In the genomic region with DNA sequence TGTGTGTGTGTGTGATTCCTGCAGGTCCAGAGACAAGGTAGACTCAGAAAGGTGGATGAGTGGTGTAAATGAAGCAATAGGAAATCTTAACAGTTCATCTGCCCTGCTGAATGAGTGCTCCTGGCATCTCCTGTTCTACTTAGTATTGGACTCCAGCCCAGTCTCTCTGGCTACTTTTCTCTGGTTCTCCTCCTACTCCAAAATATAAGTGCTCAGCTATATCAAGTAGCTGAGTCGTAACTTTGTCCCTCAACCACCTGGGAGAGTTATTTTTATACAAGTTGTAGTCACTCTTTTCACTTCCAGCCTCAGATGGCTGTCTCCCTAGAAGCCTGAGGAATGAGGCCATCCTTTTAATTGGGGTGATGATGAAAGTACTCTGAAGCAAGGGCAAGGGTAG, we compare ENCODE assay signal across 16 mouse cellular contexts. TPM values are rescaled to one million over a fixed set of nuclear protein-coding genes. Genes with fewer than 3 reads are reported as not detected.
A peak's percentile ranks its signal among the peaks of the same experiment; 100 is the strongest.
DNase-seq lines count a peak whose midpoint lies in the region; ATAC-seq and TF ChIP-seq lines count a peak whose summit lies in the region.
"Had no signal": no experiment of that assay in that cellular context is flagged by ENCODE, and none has a peak within 500 bp of the region (broad histone marks: within the 10 kb centered on the region; RNA-seq: fewer than 3 reads in every experiment).

No protein-coding gene starts in this region.

- H3K4me2 ChIP-seq in embryonic facial prominence, embryonic 13.5 days, result no peak overlapping the region
- H3K4me2 ChIP-seq: heart, embryonic 15.5 days; liver, embryonic 13.5 days had no signal

- DNase-seq in embryonic facial prominence, embryonic 10.5 days (ENCODE audit: low spot score), result no peak
- peak; percentile 31 for DNase-seq in layer of hippocampus, adult 9-11 months
- DNase-seq in layer of hippocampus, postnatal 10 days (ENCODE audit: low spot score in 2 of 2), result no peak
- DNase-seq in Patski (ENCODE audit: low read depth, low spot score), result no peak
- DNase-seq in lung, postnatal 25 days (ENCODE audit: low spot score), result peak; percentile 2
- DNase-seq in adrenal gland, postnatal 4 days (ENCODE audit: low spot score in 2 of 2), result no peak
- DNase-seq in urinary bladder, adult 2 months (ENCODE audit: low spot score), result no peak
- DNase-seq: adrenal gland, adult 8-10 months; cerebellum, adult 11-12 months; liver, embryonic 13.5 days had no signal

- no peaks in the 10 kb centered on the region for H3K36me3 ChIP-seq in embryonic facial prominence, embryonic 13.5 days
- H3K36me3 ChIP-seq in embryonic facial prominence, embryonic 10.5 days (replicated peaks), result no peaks in the 10 kb centered on the region
- H3K36me3 ChIP-seq: G1E; heart, embryonic 15.5 days; liver, embryonic 13.5 days had no signal

- H3K27me3 ChIP-seq in embryonic facial prominence, embryonic 13.5 days, result no peaks in the 10 kb centered on the region
- H3K27me3 ChIP-seq in embryonic facial prominence, embryonic 10.5 days (replicated peaks; ENCODE audit: low read depth, poor library complexity, severe bottlenecking), result no peaks in the 10 kb centered on the region
- peaks cover 19% of the 10 kb centered on the region for H3K27me3 ChIP-seq in Patski
- H3K27me3 ChIP-seq: heart, embryonic 15.5 days; liver, embryonic 13.5 days had no signal

- WGBS in embryonic facial prominence, embryonic 13.5 days, result 43% methylated on average over 1 of the region's 1 CpGs
- WGBS in embryonic facial prominence, embryonic 10.5 days, result 64% methylated on average over 1 of the region's 1 CpGs

- H3K27ac ChIP-seq in embryonic facial prominence, embryonic 13.5 days, result peak overlapping the region; percentile 12; the same call in 1 of the 2 replicates
- no peak overlapping the region for H3K27ac ChIP-seq in embryonic facial prominence, embryonic 10.5 days (replicated peaks)
- H3K27ac ChIP-seq: heart, embryonic 15.5 days; liver, embryonic 13.5 days had no signal

- ATAC-seq in embryonic facial prominence, embryonic 13.5 days (ENCODE audit: insufficient number of reproducible peaks, insufficient read depth, low FRiP score, low TSS enrichment, low read depth), result no peak
- peak; percentile 44 for ATAC-seq in Patski
- ATAC-seq: forebrain, embryonic 16.5 days; inflammation-experienced regulatory T-cells, adult 6 months had no signal

- CTCF ChIA-PET in Patski (lab: Charles Lee), result no interaction called here

- TF ChIP-seq CTCF in Patski (IDR thresholded peaks at IDR 0.05), result no peak

- H3K9me3 ChIP-seq in embryonic facial prominence, embryonic 13.5 days, result no peaks in the 10 kb centered on the region
- H3K9me3 ChIP-seq in embryonic facial prominence, embryonic 10.5 days, result no peaks in the 10 kb centered on the region
- H3K9me3 ChIP-seq: G1E; heart, embryonic 15.5 days; liver, embryonic 13.5 days had no signal

- H3K4me3 ChIP-seq in embryonic facial prominence, embryonic 13.5 days, result no peak overlapping the region
- no peak overlapping the region for H3K4me3 ChIP-seq in embryonic facial prominence, embryonic 10.5 days
- H3K4me3 ChIP-seq: heart, embryonic 15.5 days; liver, embryonic 13.5 days; myocyte had no signal

- H3K4me1 ChIP-seq in embryonic facial prominence, embryonic 13.5 days, result peaks cover 18% of the 10 kb centered on the region
- peaks cover 24% of the 10 kb centered on the region for H3K4me1 ChIP-seq in embryonic facial prominence, embryonic 10.5 days
- H3K4me1 ChIP-seq: liver, embryonic 13.5 days had no signal

- in situ Hi-C loops in Patski (cut with MboI; ENCODE audit: low pct_unique_long_range_greater_than_20kb), result no loop called here

- POLR2A ChIA-PET in Patski (lab: Charles Lee), result no interaction called here

- H3K9ac ChIP-seq in embryonic facial prominence, embryonic 13.5 days, result no peak overlapping the region
- H3K9ac ChIP-seq: heart, embryonic 15.5 days; liver, embryonic 13.5 days had no signal

RNA-seq across cellular contexts. Expression of a gene that starts 31.7 kb away (rescaled TPM):
- 4.3 and 4.5 TPM in 2 replicates for polyA plus RNA-seq in embryonic facial prominence, embryonic 13.5 days (2015; fragmentation: Nextera tagmentation; extraction: Ambion mirVana)
- 3.2 and 5.1 TPM in 2 replicates for polyA plus RNA-seq in embryonic facial prominence, embryonic 10.5 days (2016; fragmentation: Nextera tagmentation; extraction: Ambion mirVana)
- total RNA-seq in layer of hippocampus, postnatal 10 days (2021), result 1 to 10 TPM; 4.5 to 4.6 TPM
- not detected for polyA plus RNA-seq in Patski (2021)
- total RNA-seq in adrenal gland, postnatal 4 days (2021), result 1 to 10 TPM; 4.1 to 7.3 TPM
- polyA plus RNA-seq in urinary bladder, adult 2 months (2012; rRNA removed), result 4.7 TPM in 2 replicates

RNA-seq across cellular contexts. Expression of a gene that starts 32.5 kb away (rescaled TPM):
- 32.8 and 34.2 TPM in 2 replicates for polyA plus RNA-seq in embryonic facial prominence, embryonic 13.5 days (2015; fragmentation: Nextera tagmentation; extraction: Ambion mirVana)
- polyA plus RNA-seq in embryonic facial prominence, embryonic 10.5 days (2016; fragmentation: Nextera tagmentation; extraction: Ambion mirVana), result 12.5 and 16.2 TPM in 2 replicates
- total RNA-seq in layer of hippocampus, postnatal 10 days (2021), result 100 to 1,000 TPM; 154 to 175 TPM
- polyA plus RNA-seq in Patski (2021), result 0.08 TPM
- total RNA-seq in adrenal gland, postnatal 4 days (2021), result 10 to 100 TPM; 31.7 to 33.0 TPM
- 25.2 and 27.9 TPM in 2 replicates for polyA plus RNA-seq in urinary bladder, adult 2 months (2012; rRNA removed)
- polyA plus RNA-seq: G1E had no signal

Comparison
In these comparisons a context has a peak if more than half of its experiments do, and no peak if none do; other contexts are left out.
1. DNase-seq: peak in layer of hippocampus, adult 9-11 months (single experiment) and lung, postnatal 25 days (single experiment); none in embryonic facial prominence, embryonic 10.5 days (single experiment), layer of hippocampus, postnatal 10 days (0 of 2), Patski (single experiment), adrenal gland, postnatal 4 days (0 of 2) and urinary bladder, adult 2 months (single experiment).
2. RNA of a gene that starts 32.5 kb away (polyA plus RNA-seq): 32.8 to 34.2 TPM in embryonic facial prominence, embryonic 13.5 days, 25.2 to 27.9 TPM in urinary bladder, adult 2 months and 12.5 to 16.2 TPM in embryonic facial prominence, embryonic 10.5 days; 0.08 TPM in Patski (single experiment); every median in the first group is over 10 times any median in the second.